ENCODE assay signal across 12 mouse cellular contexts in the genomic region with DNA sequence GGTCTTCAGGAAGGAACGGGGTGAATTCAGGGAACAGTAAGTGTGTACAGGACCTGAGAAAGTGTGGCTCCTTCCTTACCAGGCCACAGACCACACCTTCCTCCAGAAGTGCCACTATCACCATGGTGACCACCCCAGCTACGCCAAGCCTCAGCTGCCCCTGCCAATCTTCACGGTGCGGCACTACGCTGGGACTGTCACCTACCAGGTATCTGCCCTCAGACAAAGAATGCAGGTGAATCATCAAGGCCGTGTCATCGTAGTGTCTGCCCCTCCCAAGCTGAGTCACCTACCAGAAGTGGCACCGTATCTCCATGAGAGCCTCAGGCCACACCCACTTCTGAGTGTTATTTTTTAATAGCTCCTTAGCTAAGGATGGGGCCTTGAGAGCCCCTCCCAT. TPM values are rescaled to one million over a fixed set of nuclear protein-coding genes. Genes with fewer than 3 reads are reported as not detected.
A peak's percentile ranks its signal among the peaks of the same experiment; 100 is the strongest.
DNase-seq lines count a peak whose midpoint lies in the region; ATAC-seq and TF ChIP-seq lines count a peak whose summit lies in the region.
"Had no signal": no experiment of that assay in that cellular context is flagged by ENCODE, and none has a peak within 500 bp of the region (broad histone marks: within the 10 kb centered on the region; RNA-seq: fewer than 3 reads in every experiment).

No protein-coding gene starts in this region.

- H3K9me3 ChIP-seq in liver, embryonic 16.5 days (replicated peaks; ENCODE audit: control insufficient read depth, low read length): no peaks in the 10 kb centered on the region
- H3K9me3 ChIP-seq: embryonic facial prominence, embryonic 13.5 days; neural tube, embryonic 13.5 days had no signal

- DNase-seq in MN1 (ENCODE audit: low spot score): peak; percentile 32
- DNase-seq in B cell, adult 2 months: no peak
- DNase-seq in left cerebral cortex, adult 8-10 months (ENCODE audit: low spot score in 2 of 2): no peak
- no peak for DNase-seq in layer of hippocampus, postnatal 25 days (ENCODE audit: extremely low spot score in 1 of 2, low spot score in 1 of 2)
- DNase-seq: heart, postnatal 4 days; kidney, postnatal 25 days had no signal

- WGBS in liver, embryonic 16.5 days (ENCODE audit: insufficient replicate concordance): 33% methylated on average over 8 of the region's 8 CpGs

- no peaks in the 10 kb centered on the region for H3K36me3 ChIP-seq in liver, embryonic 16.5 days (ENCODE audit: control insufficient read depth, insufficient read depth)
- no peaks in the 10 kb centered on the region for H3K36me3 ChIP-seq in myocyte (ENCODE audit: control insufficient read depth, insufficient read depth)
- H3K36me3 ChIP-seq: embryonic facial prominence, embryonic 13.5 days; neural tube, embryonic 13.5 days had no signal

- peak; percentile 48 for ATAC-seq in erythroblast, adult 5-6 weeks (replicated peaks; ENCODE audit: low FRiP score, poor library complexity, severe bottlenecking)
- peak; percentile 20; the same call in 1 of the 2 replicates for ATAC-seq in liver, embryonic 16.5 days (ENCODE audit: low read depth)

- no peaks in the 10 kb centered on the region for H3K79me2 ChIP-seq in myocyte (ENCODE audit: control insufficient read depth, insufficient read depth)

- no peak overlapping the region for H3K9ac ChIP-seq in liver, embryonic 16.5 days (ENCODE audit: low read depth, low read length)
- H3K9ac ChIP-seq: embryonic facial prominence, embryonic 13.5 days; neural tube, embryonic 13.5 days had no signal

- no peak overlapping the region for H3K4me3 ChIP-seq in liver, embryonic 16.5 days (ENCODE audit: low read depth, low read length)
- no peak overlapping the region for H3K4me3 ChIP-seq in myocyte
- H3K4me3 ChIP-seq: embryonic facial prominence, embryonic 13.5 days; neural tube, embryonic 13.5 days had no signal

- TF ChIP-seq POLR2A in myocyte (IDR thresholded peaks at IDR 0.05; ENCODE audit: insufficient read length, low read depth): no peak

- H3K27ac ChIP-seq in liver, embryonic 16.5 days (ENCODE audit: low read length): no peak overlapping the region
- H3K27ac ChIP-seq: embryonic facial prominence, embryonic 13.5 days; macrophage; neural tube, embryonic 13.5 days had no signal

- H3K4me2 ChIP-seq in liver, embryonic 16.5 days (ENCODE audit: low read depth, low read length): no peak overlapping the region
- H3K4me2 ChIP-seq in myocyte (ENCODE audit: low read depth): no peak overlapping the region
- H3K4me2 ChIP-seq: embryonic facial prominence, embryonic 13.5 days; neural tube, embryonic 13.5 days had no signal

- H3K27me3 ChIP-seq in liver, embryonic 16.5 days (ENCODE audit: control insufficient read depth, insufficient read depth, low read depth, low read length): no peaks in the 10 kb centered on the region; the same call in 1 of the 2 replicates
- H3K27me3 ChIP-seq in myocyte (ENCODE audit: control insufficient read depth, insufficient read depth, insufficient read length): peaks cover 57% of the 10 kb centered on the region
- H3K27me3 ChIP-seq: embryonic facial prominence, embryonic 13.5 days; neural tube, embryonic 13.5 days had no signal

- peaks cover 12% of the 10 kb centered on the region for H3K4me1 ChIP-seq in liver, embryonic 16.5 days (ENCODE audit: control insufficient read depth, low read depth, low read length)
- H3K4me1 ChIP-seq: embryonic facial prominence, embryonic 13.5 days; neural tube, embryonic 13.5 days had no signal

- no peak overlapping the region for H3ac ChIP-seq in myocyte (ENCODE audit: control insufficient read depth, insufficient read length)

TF ChIP-seq in myocyte, 11 proteins besides CTCF, POLR2A, EP300 and RAD21:
- TF ChIP-seq MAX (IDR thresholded peaks at IDR 0.05; ENCODE audit: low read depth) (no peak), USF1 (IDR thresholded peaks at IDR 0.05; ENCODE audit: low read depth) (no peak), E2F4 (IDR thresholded peaks at IDR 0.05; ENCODE audit: insufficient read depth) (no peak), TCF12 (IDR thresholded peaks at IDR 0.05; ENCODE audit: insufficient read depth, poor library complexity, severe bottlenecking) (no peak), MYOG (IDR thresholded peaks at IDR 0.05; ENCODE audit: control insufficient read depth in 1 of 3, insufficient read depth in 1 of 3, insufficient read length in 2 of 3, low read depth in 2 of 3) (peak in 2 of 3 experiments; percentile 22 to 67), REST (IDR thresholded peaks at IDR 0.05; ENCODE audit: insufficient read depth, insufficient read length) (no peak), SRF (IDR thresholded peaks at IDR 0.05; ENCODE audit: control insufficient read depth, insufficient read length, low read depth) (no peak), MYOD1 (IDR thresholded peaks at IDR 0.05; ENCODE audit: control insufficient read depth in 1 of 3, insufficient read length in 2 of 3, low read depth in 2 of 3) (peak; percentile 5 to 100 (median 92)), CEBPB (IDR thresholded peaks at IDR 0.05; ENCODE audit: insufficient read depth, poor library complexity, severe bottlenecking) (no peak), POLR2AphosphoS2 (IDR thresholded peaks at IDR 0.05; ENCODE audit: insufficient read length, low read depth) (no peak), TCF3 (IDR thresholded peaks at IDR 0.05; ENCODE audit: insufficient read length, low read depth) (peak; percentile 73)

RNA-seq across cellular contexts. Expression of a gene that starts 11.2 kb away (rescaled TPM):
- total RNA-seq in erythroblast, adult 5-6 weeks (2015; ENCODE audit: low replicate concordance): not detected in 2 replicates
- not detected in 2 replicates for total RNA-seq in erythroblast, adult 5-6 weeks (2017; ENCODE audit: low replicate concordance)
- polyA plus RNA-seq in liver, embryonic 16.5 days (2015; fragmentation: Nextera tagmentation; extraction: Ambion mirVana): 0.34 and 1.5 TPM in 2 replicates
- 0.23 TPM for polyA plus RNA-seq in myocyte (2012; fragmentation: generic; extraction: Trizol)
- under 1 TPM; 0.07 to 0.89 (median 0.57) TPM for total RNA-seq in left cerebral cortex, adult 8-10 months (2022)
- under 1 TPM; 0.27 to 0.28 TPM for total RNA-seq in layer of hippocampus, postnatal 25 days (2021)

RNA-seq across cellular contexts. Expression of a gene that starts 30.4 kb away (rescaled TPM):
- 14.2 and 17.9 TPM in 2 replicates for total RNA-seq in erythroblast, adult 5-6 weeks (2015; ENCODE audit: low replicate concordance)
- total RNA-seq in erythroblast, adult 5-6 weeks (2017; ENCODE audit: low replicate concordance): 17.1 and 19.2 TPM in 2 replicates
- polyA plus RNA-seq in liver, embryonic 16.5 days (2015; fragmentation: Nextera tagmentation; extraction: Ambion mirVana): 29.5 and 30.1 TPM in 2 replicates
- 49.4 TPM for polyA plus RNA-seq in myocyte (2012; fragmentation: generic; extraction: Trizol)
- total RNA-seq in left cerebral cortex, adult 8-10 months (2022): 1 to 10 TPM in 1 of 4 experiments, under 1 TPM in 2, not detected in 1; 0.78 to 1.6 (median 0.95) TPM
- 1 to 10 TPM in 1 of 2 experiments, under 1 TPM in 1; 0.54 to 1.2 TPM for total RNA-seq in layer of hippocampus, postnatal 25 days (2021)

RNA-seq across cellular contexts. Expression of a gene that starts 42.4 kb away (rescaled TPM):
- total RNA-seq in erythroblast, adult 5-6 weeks (2015; ENCODE audit: low replicate concordance): 7.5 and 7.9 TPM in 2 replicates
- total RNA-seq in erythroblast, adult 5-6 weeks (2017; ENCODE audit: low replicate concordance): 0.26 and 1.5 TPM in 2 replicates
- polyA plus RNA-seq in liver, embryonic 16.5 days (2015; fragmentation: Nextera tagmentation; extraction: Ambion mirVana): 2.7 and 3.1 TPM in 2 replicates
- polyA plus RNA-seq in myocyte (2012; fragmentation: generic; extraction: Trizol): 7.8 TPM
- not detected for total RNA-seq in left cerebral cortex, adult 8-10 months (2022)
- not detected for total RNA-seq in layer of hippocampus, postnatal 25 days (2021)
- polyA plus RNA-seq: macrophage had no signal

RNA-seq across cellular contexts. Expression of a gene that starts 45.5 kb away (rescaled TPM):
- 3.3 and 5.4 TPM in 2 replicates for total RNA-seq in erythroblast, adult 5-6 weeks (2015; ENCODE audit: low replicate concordance)
- total RNA-seq in erythroblast, adult 5-6 weeks (2017; ENCODE audit: low replicate concordance): 0.34 TPM in 1 of 2 replicates, not detected in the other
- 14.4 and 15.6 TPM in 2 replicates for polyA plus RNA-seq in liver, embryonic 16.5 days (2015; fragmentation: Nextera tagmentation; extraction: Ambion mirVana)
- 0.43 TPM for polyA plus RNA-seq in myocyte (2012; fragmentation: generic; extraction: Trizol)
- total RNA-seq in left cerebral cortex, adult 8-10 months (2022): 1 to 10 TPM; 2.5 to 5.2 (median 4.6) TPM
- total RNA-seq in layer of hippocampus, postnatal 25 days (2021): 1 to 10 TPM; 1.0 to 2.3 TPM

RNA-seq across cellular contexts. Expression of a gene that starts 54.9 kb away (rescaled TPM):
- total RNA-seq in erythroblast, adult 5-6 weeks (2015; ENCODE audit: low replicate concordance): 1.7 and 5.6 TPM in 2 replicates
- total RNA-seq in erythroblast, adult 5-6 weeks (2017; ENCODE audit: low replicate concordance): 1.4 and 2.2 TPM in 2 replicates
- polyA plus RNA-seq in liver, embryonic 16.5 days (2015; fragmentation: Nextera tagmentation; extraction: Ambion mirVana): 10.2 and 12.4 TPM in 2 replicates
- 15.6 TPM for polyA plus RNA-seq in myocyte (2012; fragmentation: generic; extraction: Trizol)
- 10 to 100 TPM; 12.4 to 17.1 (median 14.5) TPM for total RNA-seq in left cerebral cortex, adult 8-10 months (2022)
- 10 to 100 TPM in 1 of 2 experiments, 1 to 10 TPM in 1; 9.4 to 10.9 TPM for total RNA-seq in layer of hippocampus, postnatal 25 days (2021)

Comparison
In these comparisons a context has a peak if more than half of its experiments do, and no peak if none do; other contexts are left out.
1. RNA of a gene that starts 30.4 kb away (total RNA-seq): 14.2 to 19.2 TPM in erythroblast, adult 5-6 weeks; 0.54 to 1.2 TPM in layer of hippocampus, postnatal 25 days and 0.78 to 1.6 TPM in left cerebral cortex, adult 8-10 months; every median in the first group is over 4 times any median in the second.